Mouse (Mus musculus) forebrain, postnatal 0 days (tissue): ENCODE results near the gene Psmc6. TPM values are rescaled to one million over a fixed set of nuclear protein-coding genes. Genes with fewer than 3 reads are reported as not detected.

Source experiments
- ATAC-seq: fragments of 200-750 bp; cut with Nextera tagmentation; 2 replicates; pipeline ENCODE4 v1.8.0; 2017; ENCODE audit warnings: mild to moderate bottlenecking, moderate library complexity
- DNase-seq: peaks from one replicate; pipeline ENCODE4 v3.0.0-alpha.2; 2015
- H3K27ac ChIP-seq: fragments of 300-500 bp; sonication (generic); 2 replicates; pipeline ENCODE4 v1.5.1; 2014; ENCODE audit warnings: low read depth, mild to moderate bottlenecking, antibody characterized with exemption, low read length, moderate library complexity, mixed read lengths
- H3K27me3 ChIP-seq: fragments of 300-500 bp; sonication (generic); 2 replicates; pipeline ENCODE4 v1.6.1; 2014; ENCODE audit warnings: mild to moderate bottlenecking, low read length, mixed read lengths; ENCODE audit not compliant: insufficient read depth
- H3K36me3 ChIP-seq: fragments of 300-500 bp; sonication (generic); 2 replicates; pipeline ENCODE4 v1.6.1; 2014; ENCODE audit warnings: mild to moderate bottlenecking, moderate library complexity; ENCODE audit not compliant: insufficient read depth
- H3K4me1 ChIP-seq: fragments of 300-500 bp; sonication (generic); 2 replicates; pipeline ENCODE4 v1.6.1; 2014; ENCODE audit warnings: antibody characterized with exemption; ENCODE audit not compliant: insufficient read depth
- H3K4me2 ChIP-seq: fragments of 300-500 bp; sonication (generic); 2 replicates; pipeline ENCODE4 v1.6.1; 2014; ENCODE audit warnings: low read depth, mild to moderate bottlenecking, moderate library complexity
- H3K4me3 ChIP-seq: fragments of 300-500 bp; sonication (generic); 2 replicates; pipeline ENCODE4 v1.5.1; 2014; ENCODE audit warnings: low read depth, low read length, mixed read lengths
- H3K9ac ChIP-seq: fragments of 300-500 bp; sonication (generic); 2 replicates; pipeline ENCODE4 v1.6.1; 2014; ENCODE audit warnings: mild to moderate bottlenecking
- H3K9me3 ChIP-seq: fragments of 300-500 bp; sonication (generic); 2 replicates; pipeline ENCODE4 v1.6.1; 2016; ENCODE audit warnings: low read length
- CTCF ChIP-seq: sonication (generic); IDR thresholded peaks from 2 replicates; pipeline ENCODE4 v1.5.1; 2016; ENCODE audit warnings: antibody characterized with exemption, control low read depth, low read depth
- WGBS: fragments of 180-500 bp; shearing (Covaris S2); extraction: QIAGEN DNeasy Blood & Tissue Kit; methylation state at CpG from one replicate; pipeline ENCODE4 v1.1.7; 2014; 5-methylcytosine and 5-hydroxymethylcytosine counted together
- polyA plus RNA-seq: library from polyadenylated mRNA; unstranded; fragments of >200 nt; fragmentation: Nextera tagmentation; extraction: Ambion mirVana; gene quantifications from 2 replicates; pipeline ENCODE4 v1.2.1, GENCODE M21; 2015
- total RNA-seq: library from RNA; depleted of rRNA; stranded (reverse); fragments of >200 nt; gene quantifications from 2 replicates; pipeline ENCODE4 v1.2.3, GENCODE M21; 2014; rRNA removed

Psmc6 gene
- total RNA-seq = 156 and 159 TPM in 2 replicates
- 140 and 156 TPM in 2 replicates for polyA plus RNA-seq

GRCm38 (mm10) chr14:45329589-45330181, at the start of gene Psmc6:
Gene Psmc6, plus strand, starts transcription at chr14:45329788.
- Histone ChIP-seq H3K27ac (peak within 1 kb of the TSS; percentile 94), H3K4me3 (peak within 1 kb of the TSS; percentile 99), H3K4me2 (peak within 1 kb of the TSS; percentile 68), H3K9me3 (no peaks in the 10 kb centered on the region), H3K9ac (peak within 1 kb of the TSS; percentile 92), H3K4me1 (no peaks in the 10 kb centered on the region), H3K36me3 (peaks cover 24% of the 10 kb centered on the region), H3K27me3 (no peaks in the 10 kb centered on the region)
- peak; percentile 95 for TF ChIP-seq CTCF
- WGBS = under 1% methylated on average over 43 of the region's 44 CpGs
- peak; percentile 96 for ATAC-seq
- peak; percentile 97 for DNase-seq

DNA sequence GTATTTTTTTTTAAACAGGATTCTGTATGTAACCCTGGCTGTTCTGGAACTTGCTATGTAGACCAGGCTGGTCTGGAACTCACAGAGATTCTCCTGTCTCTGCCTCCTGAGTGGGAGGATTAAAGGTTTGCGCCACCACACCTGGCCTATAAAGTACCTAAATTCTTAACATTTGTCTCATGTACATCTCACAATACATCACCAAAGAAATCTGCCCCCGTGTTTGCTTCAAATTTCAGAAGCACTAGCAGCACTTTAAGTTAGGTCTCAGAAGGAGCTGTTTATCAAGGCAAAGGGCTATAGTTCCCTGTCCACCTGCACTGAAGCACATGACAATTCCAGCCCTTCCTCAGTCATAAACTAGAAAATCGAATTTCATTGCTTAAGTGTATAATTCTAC, 47.5 kb upstream of the Psmc6 start:
- WGBS = 89% methylated on average over 3 of the region's 3 CpGs
- ATAC-seq (no peak), DNase-seq (no peak)
- Histone ChIP-seq H3K36me3 (peaks cover 29% of the 10 kb centered on the region), H3K27ac (no peak overlapping the region), H3K9ac (no peak overlapping the region), H3K27me3 (no peaks in the 10 kb centered on the region), H3K4me1 (no peaks in the 10 kb centered on the region), H3K4me2 (no peak overlapping the region), H3K4me3 (no peak overlapping the region), H3K9me3 (no peaks in the 10 kb centered on the region)
- TF ChIP-seq CTCF = no peak

- Histone ChIP-seq H3K27me3 (no peaks in the 10 kb centered on the region), H3K9me3 (no peaks in the 10 kb centered on the region), H3K4me3 (no peak overlapping the region), H3K36me3 (peaks cover 21% of the 10 kb centered on the region), H3K4me1 (no peaks in the 10 kb centered on the region), H3K4me2 (no peak overlapping the region), H3K9ac (no peak overlapping the region), H3K27ac (no peak overlapping the region)
- WGBS = 88% methylated on average over 4 of the region's 4 CpGs
- DNase-seq (no peak), ATAC-seq (no peak)
- no peak for TF ChIP-seq CTCF
Observed at GRCm38 (mm10) chr14:45291608-45292007, 38.0 kb upstream of the Psmc6 start.

DNA sequence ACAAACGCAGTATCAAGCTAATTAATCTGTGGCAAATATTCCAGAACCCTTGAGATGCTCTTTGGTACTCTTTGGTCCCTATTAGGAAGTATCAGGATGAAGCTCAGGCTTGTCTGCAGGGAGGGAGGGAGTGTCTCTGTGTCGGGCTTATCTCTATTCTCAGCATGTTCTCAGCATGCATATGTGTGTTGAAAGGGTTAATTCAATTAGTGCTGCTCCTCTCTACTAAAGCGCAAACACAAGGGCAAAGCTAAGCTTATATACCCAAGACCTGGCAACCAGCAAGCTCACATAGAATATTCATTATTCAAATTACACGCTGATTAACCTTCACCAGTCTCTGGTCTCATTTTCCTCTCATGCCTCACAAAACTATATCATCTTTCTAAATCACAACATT, 25.6 kb upstream of the Psmc6 start:
- 31% methylated on average over 4 of the region's 4 CpGs for WGBS
- H3K27me3 ChIP-seq = no peaks in the 10 kb centered on the region
- no peak overlapping the region for H3K4me2 ChIP-seq
- no peak for TF ChIP-seq CTCF
- peaks cover 50% of the 10 kb centered on the region for H3K36me3 ChIP-seq
- no peak overlapping the region for H3K9ac ChIP-seq
- no peak for DNase-seq
- no peak overlapping the region for H3K27ac ChIP-seq
- no peak overlapping the region for H3K4me3 ChIP-seq
- ATAC-seq = no peak
- H3K4me1 ChIP-seq = no peaks in the 10 kb centered on the region
- H3K9me3 ChIP-seq = no peaks in the 10 kb centered on the region

- Histone ChIP-seq H3K4me3 (no peak overlapping the region), H3K9ac (no peak overlapping the region), H3K9me3 (no peaks in the 10 kb centered on the region), H3K36me3 (peaks cover 45% of the 10 kb centered on the region), H3K4me2 (no peak overlapping the region), H3K27ac (no peak overlapping the region), H3K27me3 (no peaks in the 10 kb centered on the region), H3K4me1 (no peaks in the 10 kb centered on the region)
- DNase-seq = no peak
- WGBS = 61% methylated on average over 4 of the region's 4 CpGs
- peak; percentile 37; the same call in 1 of the 2 replicates for TF ChIP-seq CTCF
- ATAC-seq = no peak
Observed at GRCm38 (mm10) chr14:45304389-45304788, 25.2 kb upstream of the Psmc6 start.

- H3K4me1 ChIP-seq = no peaks in the 10 kb centered on the region
- H3K4me2 ChIP-seq = no peak overlapping the region
- H3K36me3 ChIP-seq = peaks cover 31% of the 10 kb centered on the region
- WGBS = 95% methylated on average over 5 of the region's 5 CpGs
- no peak overlapping the region for H3K27ac ChIP-seq
- no peak for TF ChIP-seq CTCF
- H3K4me3 ChIP-seq = no peak overlapping the region
- DNase-seq (no peak), ATAC-seq (no peak)
- H3K27me3 ChIP-seq = no peaks in the 10 kb centered on the region
- no peak overlapping the region for H3K9ac ChIP-seq
- H3K9me3 ChIP-seq = no peaks in the 10 kb centered on the region
Observed at GRCm38 (mm10) chr14:45305852-45306251, 23.7 kb upstream of the Psmc6 start.

- Histone ChIP-seq H3K36me3 (peaks cover 15% of the 10 kb centered on the region), H3K27me3 (no peaks in the 10 kb centered on the region), H3K9ac (no peak overlapping the region), H3K9me3 (no peaks in the 10 kb centered on the region), H3K4me2 (no peak overlapping the region), H3K4me3 (no peak overlapping the region), H3K4me1 (no peaks in the 10 kb centered on the region), H3K27ac (no peak overlapping the region)
- DNase-seq = no peak
- no peak for TF ChIP-seq CTCF
- ATAC-seq = no peak
- 95% methylated on average over 8 of the region's 8 CpGs for WGBS
Observed at GRCm38 (mm10) chr14:45307630-45308328, 21.8 kb upstream of the Psmc6 start.
